Mouse (Mus musculus) right cerebral cortex, postnatal 25 days (tissue): ENCODE results near the gene Avil.

Experiments used
- DNase-seq: peaks from one replicate; pipeline ENCODE4 v3.0.0; 2022

Avil gene

GRCm38 (mm10) chr10:127000529-127000928 lies at the start of gene Avil:
Gene Avil, plus strand, starts transcription at chr10:127000709.
- DNase-seq, result no peak

- no peak for DNase-seq
Observed at GRCm38 (mm10) chr10:126952375-126952774, 48.1 kb upstream of the Avil start.

- DNase-seq, result peak; percentile 50
Observed at GRCm38 (mm10) chr10:126953029-126953471, 47.5 kb upstream of the Avil start.

GRCm38 (mm10) chr10:126956692-126957358 lies 43.7 kb upstream of the Avil start:
- no peak for DNase-seq

- peak; percentile 70 for DNase-seq
Observed at GRCm38 (mm10) chr10:126957359-126958107, 43.0 kb upstream of the Avil start.

- no peak for DNase-seq
Observed at GRCm38 (mm10) chr10:126960496-126960895, 40.0 kb upstream of the Avil start.

GRCm38 (mm10) chr10:126961757-126962156 lies 38.8 kb upstream of the Avil start:
- DNase-seq, result no peak

- DNase-seq, result peak; percentile 62
Observed at GRCm38 (mm10) chr10:126962271-126962965, 38.1 kb upstream of the Avil start.

GRCm38 (mm10) chr10:126962966-126963330 lies 37.6 kb upstream of the Avil start:
- DNase-seq, result no peak

GRCm38 (mm10) chr10:126963821-126964220 lies 36.7 kb upstream of the Avil start:
- DNase-seq, result no peak

GRCm38 (mm10) chr10:126971363-126972050 lies 29.0 kb upstream of the Avil start:
- no peak for DNase-seq

- DNase-seq, result no peak
Observed at GRCm38 (mm10) chr10:126972051-126972725, 28.3 kb upstream of the Avil start.

- no peak for DNase-seq
Observed at GRCm38 (mm10) chr10:126972988-126973387, 27.5 kb upstream of the Avil start.

GRCm38 (mm10) chr10:126975706-126976105 lies 24.8 kb upstream of the Avil start:
- DNase-seq, result no peak

- DNase-seq, result no peak
Observed at GRCm38 (mm10) chr10:126977076-126977475, 23.4 kb upstream of the Avil start.

GRCm38 (mm10) chr10:126978277-126978994 lies 22.1 kb upstream of the Avil start, which contains the start of gene Ctdsp2:
Gene Ctdsp2, plus strand, starts transcription at chr10:126978717.
- DNase-seq, result peak; percentile 99

GRCm38 (mm10) chr10:126979121-126979635 lies 21.3 kb upstream of the Avil start:
- peak; percentile 43 for DNase-seq

GRCm38 (mm10) chr10:126979636-126980151 lies 20.8 kb upstream of the Avil start:
- DNase-seq, result peak; percentile 53

GRCm38 (mm10) chr10:126980221-126980932 lies 20.1 kb upstream of the Avil start:
- DNase-seq, result peak; percentile 57

- DNase-seq, result no peak
Observed at GRCm38 (mm10) chr10:126980933-126981530, 19.5 kb upstream of the Avil start.
